Mouse (Mus musculus): ENCODE measurements around the gene Eef2k. TPM values are rescaled to one million over a fixed set of nuclear protein-coding genes. Genes with fewer than 3 reads are reported as not detected.
"Not testable (repeated sequence)": the region's sequence is repeated elsewhere in the genome, so short reads cannot be mapped to it uniquely, and the experiment has no call there.

Eef2k gene
- total RNA-seq, 2 experiments from 2014 or later, result 27.9 to 32.0 TPM

- intact Hi-C loops (cut with DNase I), result loop anchor here (1.0 to 10.0 kb wide), 4 partner anchors 74 to 282 kb away; partner anchors contain the start of genes Eef2k, Mosmo, Pdzd9 and Uqcrc2
- DNase-seq (ENCODE audit: low spot score in 2 of 2), result no peak
Measured at GRCm38 (mm10) chr7:120917279-120917591, 74.6 kb downstream of the Eef2k start.

DNA sequence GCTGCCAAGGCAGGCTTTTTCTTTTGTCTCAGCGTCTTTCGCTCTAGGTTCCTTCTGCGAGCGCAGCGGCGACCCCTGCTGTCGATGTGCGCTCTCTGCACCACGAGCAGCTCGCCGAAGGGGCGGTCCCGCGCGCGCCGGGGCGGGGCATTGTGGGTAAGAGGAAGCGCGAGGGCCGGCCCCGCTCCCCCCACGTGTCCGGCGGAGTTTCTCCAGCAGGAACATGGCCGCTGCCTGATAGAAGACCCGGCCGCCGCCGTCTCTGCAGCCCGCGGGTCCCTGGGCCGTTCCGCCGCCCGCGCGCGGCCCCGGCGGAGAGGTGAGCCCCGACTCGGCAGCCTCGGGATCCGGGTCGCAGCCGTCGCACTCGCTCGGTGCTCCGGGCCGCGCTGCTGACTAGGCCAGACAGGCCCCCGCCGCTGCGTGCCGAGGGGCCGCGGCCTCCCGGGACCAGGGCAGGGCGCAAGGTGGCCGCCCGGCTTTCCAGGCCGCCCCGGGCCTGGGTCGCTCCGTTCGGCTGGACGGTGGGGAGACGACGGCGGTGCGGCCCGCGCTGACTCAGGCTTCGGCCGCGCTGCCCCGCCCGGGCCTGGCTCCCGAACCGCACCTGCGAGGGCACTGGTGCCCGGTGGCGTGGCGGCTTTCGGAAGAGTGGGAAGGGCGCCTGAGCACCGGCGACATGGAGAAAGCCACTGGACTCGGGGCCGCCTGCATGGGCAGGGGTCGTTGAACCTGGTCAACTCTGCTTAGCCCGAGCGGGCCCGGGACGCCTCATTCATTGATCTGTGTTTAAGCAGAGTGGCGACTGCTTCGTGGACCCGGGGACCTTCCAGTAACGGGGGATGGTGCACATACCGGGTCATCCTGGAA is 75.2 kb downstream of the Eef2k start, which contains the start of gene Polr3e:
Gene Polr3e (plus strand): TSS at position 153 of the 870 bp plus-strand sequence.
- intact Hi-C loops (cut with DNase I), result loop anchor here (1.0 to 10.0 kb wide), 4 partner anchors 75 to 283 kb away; partner anchors contain the start of genes Eef2k, Mosmo, Pdzd9 and Uqcrc2
- peak; percentile 100 for DNase-seq (ENCODE audit: low spot score in 2 of 2)

GRCm38 (mm10) chr7:120918526-120918962 is 75.9 kb downstream of the Eef2k start:
- peak; percentile 36 to 44 for DNase-seq (ENCODE audit: low spot score in 2 of 2)
- intact Hi-C loops (cut with DNase I), result loop anchor here (10.0 kb wide), 2 partner anchors 244 to 284 kb away; partner anchors contain the start of genes Mosmo, Pdzd9 and Uqcrc2

DNA sequence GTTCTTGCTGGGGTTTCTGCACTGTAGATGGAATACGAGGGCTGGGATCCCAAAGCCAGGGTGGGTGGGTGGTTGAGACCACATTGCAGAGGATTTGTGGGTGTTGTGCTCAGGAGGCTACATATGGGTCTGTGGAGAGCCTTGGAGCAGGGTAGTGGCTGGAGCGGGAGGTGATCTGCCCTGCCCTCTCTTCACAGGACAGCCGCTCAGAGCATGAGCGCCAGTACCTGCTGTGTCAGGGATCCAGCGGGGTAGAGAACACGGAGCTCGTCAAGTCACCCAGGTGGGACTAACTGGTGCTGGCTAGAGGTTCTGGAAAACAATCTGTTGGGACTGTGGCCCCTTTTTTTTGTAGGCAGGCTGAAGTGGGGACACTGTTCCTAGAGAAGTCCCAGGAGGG is 90.5 kb downstream of the Eef2k start:
- no peak for DNase-seq (ENCODE audit: low spot score in 2 of 2)
- intact Hi-C loops (cut with DNase I), result no loop called here

GRCm38 (mm10) chr7:120933680-120934195 is 91.1 kb downstream of the Eef2k start:
- intact Hi-C loops (cut with DNase I), result loop anchor here (1.0 to 2.0 kb wide), 2 partner anchors 131 to 187 kb away; no protein-coding TSS in a partner anchor
- DNase-seq (ENCODE audit: low spot score in 2 of 2), result no peak

- peak; percentile 46 to 55 for DNase-seq (ENCODE audit: low spot score in 2 of 2)
- intact Hi-C loops (cut with DNase I), result loop anchor here (1.0 to 2.0 kb wide), 2 partner anchors 130 to 186 kb away; no protein-coding TSS in a partner anchor
Measured at GRCm38 (mm10) chr7:120934716-120935115, 92.1 kb downstream of the Eef2k start.

DNA sequence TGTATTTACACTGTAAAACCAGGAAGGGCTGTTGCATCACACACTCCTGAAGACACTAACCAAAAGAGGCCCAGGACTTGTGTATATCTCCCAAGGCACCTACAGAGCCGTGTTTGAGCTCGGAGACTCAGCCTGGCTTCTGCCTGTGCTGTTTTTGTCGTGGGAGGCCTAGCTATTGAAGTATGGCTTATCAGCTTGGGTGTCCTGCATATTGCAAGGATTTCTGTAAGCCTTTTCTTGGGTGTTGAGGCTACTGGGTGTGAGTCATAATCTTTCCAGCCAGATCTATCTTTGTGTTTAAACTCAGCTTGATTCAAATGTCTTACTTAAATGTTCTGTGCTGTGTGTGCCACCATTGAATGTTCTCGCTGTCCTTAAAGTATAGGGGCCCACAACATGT is 93.9 kb downstream of the Eef2k start:
- intact Hi-C loops (cut with DNase I), result no loop called here
- no peak for DNase-seq (ENCODE audit: low spot score in 2 of 2)

DNA sequence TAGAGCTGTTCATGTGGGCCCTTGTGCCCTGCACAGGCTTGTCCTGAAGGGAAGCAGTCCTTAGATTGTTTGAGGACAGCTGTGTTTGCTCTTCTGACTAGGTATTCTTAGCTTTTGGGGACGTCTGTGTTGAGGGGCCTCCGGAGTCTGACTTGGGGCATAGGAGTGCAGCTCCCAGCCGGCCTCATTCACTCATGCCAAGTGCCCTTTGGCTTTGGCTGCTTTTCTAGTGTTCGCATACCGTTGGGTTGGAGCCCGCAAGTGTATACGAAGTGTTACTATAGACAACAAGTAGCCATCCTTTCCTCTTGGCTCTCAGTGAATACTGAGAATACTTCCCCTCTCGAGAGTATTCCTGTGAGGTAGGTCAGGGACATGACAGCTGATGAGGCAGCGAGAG is 95.6 kb downstream of the Eef2k start:
- no peak for DNase-seq (ENCODE audit: low spot score in 2 of 2)
- intact Hi-C loops (cut with DNase I), result no loop called here

DNA sequence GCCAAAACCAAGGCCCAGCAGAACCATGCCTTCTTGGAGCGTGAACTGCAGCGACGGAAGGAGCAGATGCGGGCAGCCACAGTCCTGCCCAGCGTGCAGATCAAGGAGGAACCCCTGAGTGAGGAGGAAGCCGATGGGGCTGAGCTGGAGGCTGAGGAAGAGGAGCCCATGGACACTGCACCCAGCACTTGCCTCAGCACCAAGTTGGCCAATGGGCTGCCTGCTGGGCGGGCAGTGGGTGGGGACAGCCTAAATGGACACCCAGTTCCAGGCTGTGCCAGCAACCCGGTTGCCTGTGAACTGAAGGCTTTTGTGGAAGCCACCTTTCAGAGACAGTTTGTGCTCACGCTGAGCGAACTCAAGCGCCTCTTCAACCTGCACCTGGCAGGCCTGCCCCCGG is 97.7 kb downstream of the Eef2k start:
- no peak for DNase-seq (ENCODE audit: low spot score in 2 of 2)
- intact Hi-C loops (cut with DNase I), result no loop called here

DNA sequence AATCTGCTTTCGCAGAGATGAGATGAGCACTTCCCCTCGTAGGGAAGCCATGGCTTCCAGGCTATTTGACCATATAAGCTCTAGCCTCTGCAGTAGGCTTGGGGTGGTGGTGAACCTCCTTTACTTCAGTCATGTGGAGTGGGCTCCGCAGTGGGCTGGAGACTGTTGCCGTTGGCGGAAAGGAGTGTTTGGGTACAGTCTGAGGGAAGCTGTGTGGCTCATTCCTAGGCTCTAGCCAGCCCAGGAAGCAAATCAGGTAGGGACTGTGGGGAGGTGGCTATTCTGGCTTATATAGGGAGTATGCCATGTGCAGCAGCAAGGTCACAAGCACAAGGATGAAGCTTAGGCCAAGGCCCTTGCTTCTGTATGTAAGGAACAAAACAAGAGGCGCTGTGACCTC is 98.6 kb downstream of the Eef2k start:
- intact Hi-C loops (cut with DNase I), result no loop called here
- DNase-seq (ENCODE audit: low spot score in 2 of 2), result no peak

GRCm38 (mm10) chr7:120942506-120942905 is 99.9 kb downstream of the Eef2k start:
- intact Hi-C loops (cut with DNase I), result no loop called here
- no peak for DNase-seq (ENCODE audit: low spot score in 2 of 2)

DNA sequence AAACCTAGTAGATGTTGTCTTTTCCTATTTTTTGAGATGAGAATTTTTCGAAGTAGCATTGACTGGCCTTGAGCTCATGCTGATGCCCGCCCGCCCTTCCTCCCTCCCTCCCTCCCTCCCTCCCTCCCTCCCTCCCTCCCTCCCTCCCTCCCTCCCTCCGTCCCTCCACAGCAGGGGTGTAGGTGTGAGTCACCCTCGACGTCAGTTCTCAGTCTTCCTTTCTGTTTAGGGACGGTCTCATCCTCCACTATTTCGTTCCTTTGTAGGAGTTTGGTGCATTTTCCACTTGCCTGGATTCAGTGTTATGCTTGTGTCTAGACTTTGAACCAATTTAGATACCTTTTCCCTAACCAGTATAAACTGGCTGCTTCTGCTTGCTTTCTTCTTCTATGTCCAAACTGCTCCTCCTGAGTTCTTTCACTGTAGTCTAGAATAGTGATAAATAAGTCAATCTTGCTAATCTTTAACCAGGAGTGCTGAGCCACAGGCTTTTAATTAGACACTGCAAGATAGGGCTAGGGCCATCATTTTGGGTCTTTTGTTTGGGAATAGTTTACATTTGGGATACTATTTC is 101.4 kb downstream of the Eef2k start:
- no peak for DNase-seq (ENCODE audit: low spot score in 2 of 2)
- intact Hi-C loops (cut with DNase I), result no loop called here

DNA sequence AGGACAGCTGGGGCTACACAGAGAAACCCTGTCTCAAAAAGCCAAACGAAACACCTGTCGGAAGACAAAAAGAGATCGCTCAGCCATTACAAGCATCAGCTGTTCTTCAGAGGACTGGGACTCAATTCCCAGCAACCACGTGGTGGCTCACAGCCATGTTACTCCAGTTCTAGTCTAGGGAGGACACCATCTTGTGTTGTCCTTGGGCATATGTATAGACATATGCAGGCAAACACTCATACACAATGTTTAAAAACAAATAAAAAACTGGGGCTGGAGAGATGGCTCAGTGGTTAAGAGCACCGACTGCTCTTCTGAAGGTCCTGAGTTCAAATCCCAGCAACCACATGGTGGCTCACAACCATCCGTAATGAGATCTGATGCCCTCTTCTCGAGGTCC is 111.0 kb downstream of the Eef2k start:
- intact Hi-C loops (cut with DNase I), result not testable (repeated sequence)

More for the DNA sequence above, 111.0 kb downstream of the Eef2k start:
- not testable (repeated sequence) for DNase-seq (ENCODE audit: low spot score in 2 of 2)

Other genes starting within 250 kb of the Eef2k start
- gene Uqcrc2, start 207.7 kb upstream of the Eef2k start, total RNA-seq (2021), result 100 to 1,000 TPM; 212 to 238 TPM
- gene Pdzd9, start 172.5 kb upstream of the Eef2k start, total RNA-seq (2021), result not detected
- gene Mosmo, start 165.2 kb upstream of the Eef2k start, total RNA-seq (2021), result 10 to 100 TPM; 80.7 to 84.6 TPM
- gene Vwa3a, start 103.5 kb upstream of the Eef2k start, total RNA-seq (2021), result 10 to 100 TPM; 14.6 to 17.6 TPM
- not detected for gene Gm5737, start 30.5 kb upstream of the Eef2k start, total RNA-seq (2021)
- gene Polr3e, start 74.9 kb downstream of the Eef2k start, total RNA-seq (2021), result 10 to 100 TPM; 27.8 to 28.0 TPM
- gene Cdr2, start 139.5 kb downstream of the Eef2k start, total RNA-seq (2021), result 1 to 10 TPM; 7.9 TPM
- gene Mfsd13b, start 139.7 kb downstream of the Eef2k start, total RNA-seq (2021), result under 1 TPM in 1 of 2 experiments, not detected in 1; 0.54 TPM
- 10 to 100 TPM; 84.2 to 91.5 TPM for gene Mettl9, start 191.6 kb downstream of the Eef2k start, total RNA-seq (2021)
- gene Igsf6, start 231.7 kb downstream of the Eef2k start, total RNA-seq (2021), result under 1 TPM; 0.15 to 0.54 TPM
- 1 to 10 TPM in 1 of 2 experiments, under 1 TPM in 1; 0.25 to 1.1 TPM for gene Otoa, start 238.8 kb downstream of the Eef2k start, total RNA-seq (2021)